Mouse (Mus musculus): ENCODE measurements around the gene 4930404N11Rik. TPM values are rescaled to one million over a fixed set of nuclear protein-coding genes. Genes with fewer than 3 reads are reported as not detected.

The 4930404N11Rik gene
- polyA plus RNA-seq, 1 experiment from 2014 or later: 0.45 TPM

DNA sequence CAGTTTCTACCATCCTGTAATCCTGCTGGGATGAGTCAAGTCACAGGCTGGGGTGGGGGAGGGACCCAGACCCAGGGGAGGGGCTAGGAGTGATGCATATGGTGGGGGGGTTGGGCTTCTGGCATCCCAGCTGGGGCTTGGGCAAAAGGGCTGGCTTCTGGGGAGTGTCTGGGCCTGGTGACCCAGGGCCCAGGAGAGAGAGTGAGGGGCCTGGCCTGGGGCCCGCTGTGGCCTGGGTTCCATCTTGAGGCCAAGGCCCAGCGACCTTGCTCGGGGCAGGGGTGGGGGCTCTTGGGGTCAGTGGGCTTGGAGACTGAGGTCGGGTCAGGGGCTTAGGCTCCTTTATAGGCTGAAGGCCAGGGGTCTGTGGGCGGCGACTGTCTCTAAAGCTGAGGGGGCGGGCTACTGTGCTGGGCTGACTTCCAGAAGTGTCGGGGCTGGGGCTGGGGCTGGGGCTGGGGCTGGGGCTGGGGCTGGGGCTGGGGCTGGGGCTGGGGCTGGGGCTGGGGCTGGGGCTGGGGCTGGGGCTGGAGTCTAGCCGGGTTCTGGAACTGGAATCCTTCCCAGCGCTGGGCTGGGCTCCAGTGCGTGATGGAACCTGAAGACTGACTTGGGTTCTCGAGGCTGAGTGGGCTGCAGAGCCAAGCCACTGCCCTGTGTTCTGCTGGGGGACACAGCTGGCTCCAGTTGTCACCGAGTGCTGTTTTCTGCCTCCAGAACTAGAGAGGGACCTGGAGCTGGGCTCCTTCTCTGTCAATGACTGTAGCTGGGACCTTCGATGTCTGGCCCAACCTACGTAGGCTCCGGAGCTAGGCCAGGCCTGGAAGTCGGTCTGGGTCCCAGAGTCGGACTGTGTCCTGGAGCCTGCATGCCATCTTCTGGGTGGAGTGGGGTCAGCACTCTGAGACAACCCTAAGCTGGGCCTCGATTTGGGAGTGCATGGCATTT is 29.9 kb downstream of the 4930404N11Rik start:
- DNase-seq (ENCODE audit: low spot score): peak; percentile 48
- Histone ChIP-seq H3K4me2 (ENCODE audit: low read length) (no peak overlapping the region), H3K9ac (ENCODE audit: low read depth, low read length) (no peak overlapping the region), H3K36me3 (ENCODE audit: insufficient read depth, low read length) (no peaks in the 10 kb centered on the region), H3K4me1 (replicated peaks; ENCODE audit: insufficient read depth, low read length) (peaks cover 20% of the 10 kb centered on the region; the same call in 1 of the 2 replicates), H3K9me3 (replicated peaks; ENCODE audit: low read length) (no peaks in the 10 kb centered on the region), H3K4me3 (replicated peaks; ENCODE audit: low read depth, low read length) (no peak overlapping the region), H3K27ac (peak overlapping the region; percentile 66), H3K27me3 (ENCODE audit: insufficient read depth, low read length) (no peaks in the 10 kb centered on the region)
- ATAC-seq (replicated peaks; ENCODE audit: low FRiP score, low read depth): peak; percentile 23
- peak; percentile 25; the same call in 1 of the 2 replicates for TF ChIP-seq CTCF (IDR thresholded peaks at IDR 0.05; ENCODE audit: low read depth)
- WGBS: 53% methylated on average over 14 of the region's 19 CpGs

DNA sequence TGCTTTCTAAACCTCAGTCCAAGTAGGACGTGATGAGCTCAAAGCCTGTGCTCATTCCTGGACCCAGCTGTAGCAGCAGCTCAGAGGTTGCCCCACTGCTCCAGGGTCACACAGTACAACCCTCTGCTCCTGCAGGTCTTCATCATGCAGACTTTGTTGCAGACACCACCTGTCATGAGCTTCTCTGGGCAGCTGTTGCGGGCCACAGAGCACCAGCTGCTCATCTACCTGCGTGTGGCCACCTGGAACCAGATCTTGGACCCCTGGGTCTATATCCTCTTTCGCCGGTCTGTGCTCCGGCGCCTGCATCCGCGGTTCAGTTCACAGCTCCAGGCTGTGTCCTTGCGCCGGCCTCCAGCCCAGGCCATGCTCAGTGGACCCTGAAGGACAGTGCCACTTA is 31.3 kb downstream of the 4930404N11Rik start:
- Histone ChIP-seq H3K27me3 (ENCODE audit: insufficient read depth, low read length) (no peaks in the 10 kb centered on the region), H3K9ac (ENCODE audit: low read depth, low read length) (peak overlapping the region; percentile 35; the same call in 1 of the 2 replicates), H3K4me2 (ENCODE audit: low read length) (no peak overlapping the region), H3K4me1 (replicated peaks; ENCODE audit: insufficient read depth, low read length) (peaks cover 29% of the 10 kb centered on the region), H3K9me3 (replicated peaks; ENCODE audit: low read length) (no peaks in the 10 kb centered on the region), H3K36me3 (ENCODE audit: insufficient read depth, low read length) (no peaks in the 10 kb centered on the region), H3K4me3 (replicated peaks; ENCODE audit: low read depth, low read length) (no peak overlapping the region), H3K27ac (no peak overlapping the region)
- WGBS: 51% methylated on average over 11 of the region's 11 CpGs
- ATAC-seq (replicated peaks; ENCODE audit: low FRiP score, low read depth) (no peak), DNase-seq (ENCODE audit: low spot score) (no peak)
- no peak for TF ChIP-seq CTCF (IDR thresholded peaks at IDR 0.05; ENCODE audit: low read depth)

DNA sequence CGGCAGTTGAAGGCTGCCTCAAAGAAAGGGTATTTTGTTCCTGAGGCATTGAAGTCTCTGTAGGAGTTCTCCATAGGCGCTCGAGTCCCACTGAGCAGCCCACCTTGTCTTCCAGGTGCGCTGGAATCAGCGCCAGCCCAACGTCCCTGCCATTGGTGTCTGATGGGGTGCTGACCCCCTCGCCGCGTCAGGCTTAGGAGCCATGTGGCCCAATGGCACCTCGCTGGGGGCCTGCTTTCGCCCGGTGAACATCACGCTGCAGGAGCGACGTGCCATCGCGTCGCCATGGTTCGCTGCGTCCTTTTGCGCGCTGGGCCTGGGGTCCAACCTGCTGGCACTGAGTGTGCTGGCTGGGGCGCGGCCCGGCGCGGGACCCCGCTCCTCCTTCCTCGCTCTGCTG is 33.3 kb downstream of the 4930404N11Rik start:
- H3K27me3 ChIP-seq (ENCODE audit: insufficient read depth, low read length): no peaks in the 10 kb centered on the region
- 40% methylated on average over 29 of the region's 29 CpGs for WGBS
- H3K9me3 ChIP-seq (replicated peaks; ENCODE audit: low read length): no peaks in the 10 kb centered on the region
- no peak overlapping the region for H3K4me3 ChIP-seq (replicated peaks; ENCODE audit: low read depth, low read length)
- no peaks in the 10 kb centered on the region for H3K36me3 ChIP-seq (ENCODE audit: insufficient read depth, low read length)
- H3K27ac ChIP-seq: no peak overlapping the region
- peak overlapping the region; percentile 38; the same call in 1 of the 2 replicates for H3K9ac ChIP-seq (ENCODE audit: low read depth, low read length)
- DNase-seq (ENCODE audit: low spot score): no peak
- ATAC-seq (replicated peaks; ENCODE audit: low FRiP score, low read depth): no peak
- no peak for TF ChIP-seq CTCF (IDR thresholded peaks at IDR 0.05; ENCODE audit: low read depth)
- peak overlapping the region; percentile 33 for H3K4me2 ChIP-seq (ENCODE audit: low read length)
- H3K4me1 ChIP-seq (replicated peaks; ENCODE audit: insufficient read depth, low read length): peaks cover 35% of the 10 kb centered on the region

DNA sequence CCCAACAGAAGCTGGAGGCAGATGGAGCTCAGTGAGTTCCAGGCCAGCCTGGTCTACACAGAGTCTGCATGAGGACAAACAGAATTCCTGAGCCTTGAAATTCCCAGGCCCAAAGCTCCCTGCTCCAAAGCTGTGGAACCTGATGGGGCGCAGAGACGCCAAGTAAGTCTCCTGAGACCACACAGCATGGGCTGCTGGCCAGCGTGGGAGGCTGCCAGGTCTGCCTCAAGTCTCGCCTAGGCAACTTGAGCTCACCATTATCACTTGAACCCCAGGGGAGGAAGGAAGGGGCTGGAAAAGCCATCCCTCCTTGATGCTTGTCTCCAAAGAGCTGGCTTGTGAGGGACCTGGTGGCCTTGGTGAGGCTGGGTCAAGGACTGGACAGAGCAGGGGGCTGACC is 35.6 kb downstream of the 4930404N11Rik start:
- ATAC-seq (replicated peaks; ENCODE audit: low FRiP score, low read depth): no peak
- 45% methylated on average over 4 of the region's 4 CpGs for WGBS
- peaks cover 26% of the 10 kb centered on the region for H3K4me1 ChIP-seq (replicated peaks; ENCODE audit: insufficient read depth, low read length)

DNA sequence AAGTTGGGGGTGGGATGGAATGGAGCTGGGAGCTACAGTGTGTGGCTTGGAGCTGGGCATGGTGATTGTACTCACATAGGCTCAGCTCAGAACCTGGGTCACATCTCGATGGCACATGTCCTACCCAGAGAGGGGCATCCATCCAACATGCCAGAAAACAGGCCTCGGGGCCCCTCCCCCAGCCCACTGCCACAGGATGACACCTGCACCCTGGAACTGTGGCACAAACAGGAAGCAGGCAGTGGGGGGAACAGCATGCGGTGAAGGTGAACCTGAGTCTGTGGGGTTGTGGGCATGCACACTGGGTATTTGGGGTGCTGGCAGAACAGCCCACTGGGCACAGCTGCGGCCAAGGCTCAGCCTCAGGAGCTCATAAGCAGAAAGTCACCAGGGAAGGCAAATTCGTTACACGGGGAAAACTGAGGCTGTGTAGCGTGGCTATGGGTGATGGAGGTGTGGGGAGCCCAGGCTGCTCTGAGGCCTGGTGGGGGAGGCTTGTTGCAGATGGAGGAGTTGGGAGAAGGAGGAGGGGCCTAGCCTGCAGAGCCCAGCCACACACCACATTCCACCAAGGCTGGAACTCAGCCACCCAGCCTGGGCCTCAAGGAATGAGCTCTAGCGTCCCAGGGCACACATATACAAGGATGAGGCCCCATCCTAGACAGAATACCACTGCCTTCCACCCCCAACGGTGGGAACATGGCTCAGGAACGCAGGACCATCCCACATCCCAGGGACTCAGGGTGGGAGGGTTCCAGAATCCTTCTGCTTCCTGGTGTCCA is 36.2 kb downstream of the 4930404N11Rik start:
- peaks cover 26% of the 10 kb centered on the region for H3K36me3 ChIP-seq (ENCODE audit: insufficient read depth, low read length)
- H3K27ac ChIP-seq: peak overlapping the region; percentile 84
- no peak for TF ChIP-seq CTCF (IDR thresholded peaks at IDR 0.05; ENCODE audit: low read depth)
- peaks cover 20% of the 10 kb centered on the region for H3K4me1 ChIP-seq (replicated peaks; ENCODE audit: insufficient read depth, low read length)
- H3K4me3 ChIP-seq (replicated peaks; ENCODE audit: low read depth, low read length): no peak overlapping the region
- ATAC-seq (replicated peaks; ENCODE audit: low FRiP score, low read depth): peak; percentile 35; the same call in 1 of the 2 replicates
- DNase-seq (ENCODE audit: low spot score): peak; percentile 89
- H3K9me3 ChIP-seq (replicated peaks; ENCODE audit: low read length): no peaks in the 10 kb centered on the region
- H3K4me2 ChIP-seq (ENCODE audit: low read length): peak overlapping the region; percentile 35
- 50% methylated on average over 10 of the region's 10 CpGs for WGBS
- no peaks in the 10 kb centered on the region for H3K27me3 ChIP-seq (ENCODE audit: insufficient read depth, low read length)
- peak overlapping the region; percentile 36; the same call in 1 of the 2 replicates for H3K9ac ChIP-seq (ENCODE audit: low read depth, low read length)

More for the DNA sequence above, 35.6 kb downstream of the 4930404N11Rik start:
- DNase-seq (ENCODE audit: low spot score): no peak
- H3K36me3 ChIP-seq (ENCODE audit: insufficient read depth, low read length): peaks cover 22% of the 10 kb centered on the region
- H3K9ac ChIP-seq (ENCODE audit: low read depth, low read length): 0 out of 2 replicates have a peak overlapping the region, but pooled peaks have one; percentile 8
- no peaks in the 10 kb centered on the region for H3K27me3 ChIP-seq (ENCODE audit: insufficient read depth, low read length)
- TF ChIP-seq CTCF (IDR thresholded peaks at IDR 0.05; ENCODE audit: low read depth): no peak
- H3K9me3 ChIP-seq (replicated peaks; ENCODE audit: low read length): no peaks in the 10 kb centered on the region
- no peak overlapping the region for H3K4me3 ChIP-seq (replicated peaks; ENCODE audit: low read depth, low read length)
- peak overlapping the region; percentile 35; the same call in 1 of the 2 replicates for H3K4me2 ChIP-seq (ENCODE audit: low read length)
- H3K27ac ChIP-seq: peak overlapping the region; percentile 84

DNA sequence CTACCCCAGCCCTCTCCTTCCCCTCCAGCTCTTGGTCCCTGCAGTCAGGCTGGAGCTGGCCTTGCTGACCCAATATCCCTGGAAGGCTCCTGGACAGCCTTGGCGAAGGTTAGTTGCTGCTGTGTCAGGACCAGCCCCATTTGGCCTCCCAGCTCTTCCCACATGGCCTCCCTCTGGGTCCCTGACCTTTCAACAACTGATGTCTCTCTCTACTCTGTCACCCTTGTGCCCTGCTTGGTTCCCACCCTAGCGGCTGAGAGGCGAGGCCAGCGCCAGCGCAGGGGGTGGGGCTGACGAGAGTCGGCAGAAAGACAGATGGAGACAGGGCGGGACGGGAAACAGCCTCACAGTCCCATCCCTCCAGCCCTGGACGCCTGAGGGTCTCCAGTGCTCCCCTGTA is 37.2 kb downstream of the 4930404N11Rik start, which contains the start of gene Tbxa2r:
Tbxa2r (plus strand) TSS at position 346 of the 400 bp plus-strand sequence.
- Histone ChIP-seq H3K4me2 (ENCODE audit: low read length) (peak within 1 kb of the TSS; percentile 40), H3K27me3 (ENCODE audit: insufficient read depth, low read length) (no peaks in the 10 kb centered on the region), H3K36me3 (ENCODE audit: insufficient read depth, low read length) (peaks cover 36% of the 10 kb centered on the region), H3K9ac (ENCODE audit: low read depth, low read length) (peak within 1 kb of the TSS; percentile 41), H3K9me3 (replicated peaks; ENCODE audit: low read length) (no peaks in the 10 kb centered on the region), H3K4me1 (replicated peaks; ENCODE audit: insufficient read depth, low read length) (peaks cover 18% of the 10 kb centered on the region), H3K27ac (peak within 1 kb of the TSS; percentile 84), H3K4me3 (replicated peaks; ENCODE audit: low read depth, low read length) (no peak within 1 kb of the TSS)
- DNase-seq (ENCODE audit: low spot score) (peak; percentile 53), ATAC-seq (replicated peaks; ENCODE audit: low FRiP score, low read depth) (0 out of 2 replicates have a peak, but pooled peaks have one; percentile 8)
- no peak for TF ChIP-seq CTCF (IDR thresholded peaks at IDR 0.05; ENCODE audit: low read depth)
- WGBS: 12% methylated on average over 10 of the region's 10 CpGs
